Mouse (Mus musculus) C2C12 (cell line): ENCODE results near the gene Cdca3.

ENCODE experiments used
- CTCF ChIP-seq: IDR thresholded peaks from one replicate; pipeline ENCODE4 v1.5.1; 2011; ENCODE audit not compliant: control insufficient read depth, insufficient read depth, insufficient read length
- MAX ChIP-seq: IDR thresholded peaks from one replicate; pipeline ENCODE4 v1.6.1; 2011; ENCODE audit warnings: mild to moderate bottlenecking, control low read depth
- MYOD1 ChIP-seq: IDR thresholded peaks from one replicate; pipeline ENCODE4 v1.6.1; 2011; ENCODE audit warnings: low read depth; ENCODE audit not compliant: control insufficient read depth, insufficient read length
- MYOG ChIP-seq: IDR thresholded peaks from one replicate; pipeline ENCODE4 v1.6.1; 2011; ENCODE audit not compliant: control insufficient read depth, insufficient read length; ENCODE audit errors: extremely low read depth

DNA sequence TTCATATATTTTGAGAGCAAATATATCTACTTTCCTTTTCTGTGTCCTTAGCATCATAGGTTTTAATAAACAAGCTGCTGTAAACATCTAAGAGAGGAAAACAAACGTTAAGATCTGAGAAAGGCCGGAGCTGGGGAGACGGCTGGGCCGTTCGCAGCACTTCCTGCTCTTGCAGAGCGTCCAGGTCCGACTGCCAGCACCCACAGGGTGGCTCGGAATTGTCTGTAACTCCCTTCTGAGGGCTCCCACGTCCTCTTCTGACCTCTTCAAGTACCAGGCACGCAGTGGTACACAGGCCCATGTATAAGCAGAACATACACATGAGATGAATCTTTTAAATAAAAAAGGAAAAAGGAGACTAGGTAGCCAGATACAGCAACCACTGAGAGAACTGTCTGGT, 41.6 kb upstream of the Cdca3 start:
- TF ChIP-seq CTCF (no peak), MYOD1 (no peak), MYOG (no peak), MAX (no peak)
